ENCODE assay signal across 19 mouse cellular contexts in genomic region chr12:72757596-72757995, GRCm38 (mm10). TPM values are rescaled to one million over a fixed set of nuclear protein-coding genes. Genes with fewer than 3 reads are reported as not detected.
DNase-seq lines count a peak whose midpoint lies in the region; ATAC-seq lines count a peak whose summit lies in the region.
"Had no signal": no experiment of that assay in that cellular context is flagged by ENCODE, and none has a peak within 500 bp of the region (broad histone marks: within the 10 kb centered on the region; RNA-seq: fewer than 3 reads in every experiment).

No protein-coding gene starts in this region.

- peak overlapping the region; percentile 76 for H3K27ac ChIP-seq in forebrain, embryonic 10.5 days
- no peak overlapping the region for H3K27ac ChIP-seq in forebrain, embryonic 15.5 days (replicated peaks)
- no peak overlapping the region for H3K27ac ChIP-seq in neural tube, embryonic 15.5 days (replicated peaks)
- H3K27ac ChIP-seq in embryonic facial prominence, embryonic 10.5 days (replicated peaks), result peak overlapping the region; percentile 83
- H3K27ac ChIP-seq: neural tube, embryonic 13.5 days had no signal

- H3K9ac ChIP-seq in forebrain, embryonic 15.5 days (replicated peaks), result no peak overlapping the region
- H3K9ac ChIP-seq in neural tube, embryonic 15.5 days (replicated peaks), result no peak overlapping the region

- no peak for DNase-seq in forebrain, embryonic 10.5 days (ENCODE audit: extremely low spot score, low spot score)
- peak; percentile 19 for DNase-seq in neural tube, embryonic 10.5 days (ENCODE audit: extremely low spot score, low spot score)
- DNase-seq in embryonic facial prominence, embryonic 10.5 days (ENCODE audit: low spot score), result peak; percentile 80
- no peak for DNase-seq in retina, embryonic 14.5 days (ENCODE audit: low spot score)
- DNase-seq in right cerebral cortex, adult 18-20 months, result no peak
- no peak for DNase-seq in left cerebral cortex, adult 8-10 months (ENCODE audit: low spot score in 2 of 2)
- DNase-seq: heart, adult 18-20 months; kidney, adult 9 months; kidney, postnatal 4 days; lung, adult 2 months; lung, postnatal 4 days; midbrain, embryonic 14.5 days; thymus, adult 18-20 months had no signal

- H3K27me3 ChIP-seq in forebrain, embryonic 10.5 days (ENCODE audit: poor library complexity, severe bottlenecking), result no peaks in the 10 kb centered on the region
- H3K27me3 ChIP-seq in forebrain, embryonic 15.5 days, result no peaks in the 10 kb centered on the region
- H3K27me3 ChIP-seq in neural tube, embryonic 15.5 days (replicated peaks), result no peaks in the 10 kb centered on the region
- no peaks in the 10 kb centered on the region for H3K27me3 ChIP-seq in embryonic facial prominence, embryonic 10.5 days (replicated peaks; ENCODE audit: low read depth, poor library complexity, severe bottlenecking)
- H3K27me3 ChIP-seq: CH12.LX; neural tube, embryonic 13.5 days had no signal

- H3K9me3 ChIP-seq in forebrain, embryonic 10.5 days, result no peaks in the 10 kb centered on the region
- no peaks in the 10 kb centered on the region for H3K9me3 ChIP-seq in forebrain, embryonic 15.5 days
- H3K9me3 ChIP-seq in neural tube, embryonic 15.5 days (replicated peaks), result no peaks in the 10 kb centered on the region
- H3K9me3 ChIP-seq in embryonic facial prominence, embryonic 10.5 days, result no peaks in the 10 kb centered on the region
- H3K9me3 ChIP-seq: neural tube, embryonic 13.5 days had no signal

- H3K4me2 ChIP-seq in forebrain, embryonic 15.5 days (replicated peaks), result no peak overlapping the region
- H3K4me2 ChIP-seq in neural tube, embryonic 15.5 days, result no peak overlapping the region
- H3K4me2 ChIP-seq: liver, embryonic 11.5 days; neural tube, embryonic 13.5 days had no signal

- H3K4me1 ChIP-seq in forebrain, embryonic 10.5 days, result peaks cover 35% of the 10 kb centered on the region
- H3K4me1 ChIP-seq in forebrain, embryonic 15.5 days, result peaks cover 11% of the 10 kb centered on the region
- peaks cover 13% of the 10 kb centered on the region for H3K4me1 ChIP-seq in neural tube, embryonic 15.5 days
- H3K4me1 ChIP-seq in embryonic facial prominence, embryonic 10.5 days, result peaks cover 42% of the 10 kb centered on the region

- no peaks in the 10 kb centered on the region for H3K36me3 ChIP-seq in forebrain, embryonic 10.5 days (replicated peaks)
- no peaks in the 10 kb centered on the region for H3K36me3 ChIP-seq in forebrain, embryonic 15.5 days
- H3K36me3 ChIP-seq in neural tube, embryonic 15.5 days, result no peaks in the 10 kb centered on the region
- H3K36me3 ChIP-seq in embryonic facial prominence, embryonic 10.5 days (replicated peaks), result no peaks in the 10 kb centered on the region
- H3K36me3 ChIP-seq: neural tube, embryonic 13.5 days had no signal

- ATAC-seq in forebrain, embryonic 15.5 days (replicated peaks), result no peak
- no peak for ATAC-seq in neural tube, embryonic 15.5 days (ENCODE audit: low FRiP score)
- ATAC-seq: forebrain, embryonic 16.5 days had no signal

- H3K4me3 ChIP-seq in forebrain, embryonic 10.5 days, result no peak overlapping the region
- H3K4me3 ChIP-seq in forebrain, embryonic 15.5 days, result no peak overlapping the region
- no peak overlapping the region for H3K4me3 ChIP-seq in neural tube, embryonic 15.5 days (replicated peaks)
- peak overlapping the region; percentile 34; the same call in 1 of the 2 replicates for H3K4me3 ChIP-seq in embryonic facial prominence, embryonic 10.5 days
- H3K4me3 ChIP-seq: neural tube, embryonic 13.5 days had no signal

- WGBS in forebrain, embryonic 10.5 days, result 4% methylated on average over 1 of the region's 1 CpGs
- WGBS in forebrain, embryonic 15.5 days, result 8% methylated on average over 1 of the region's 1 CpGs
- 0% methylated on average over 1 of the region's 1 CpGs for WGBS in neural tube, embryonic 15.5 days
- 3% methylated on average over 1 of the region's 1 CpGs for WGBS in embryonic facial prominence, embryonic 10.5 days

RNA-seq across cellular contexts. Expression of gene Ppm1a, which starts 0.3 kb away (rescaled TPM):
- 32.8 and 39.6 TPM in 2 replicates for polyA plus RNA-seq in forebrain, embryonic 10.5 days (2016; fragmentation: Nextera tagmentation; extraction: Ambion mirVana)
- polyA plus RNA-seq in forebrain, embryonic 15.5 days (2015; fragmentation: Nextera tagmentation; extraction: Ambion mirVana), result 55.2 and 66.9 TPM in 2 replicates
- polyA plus RNA-seq in neural tube, embryonic 15.5 days (2015; fragmentation: Nextera tagmentation; extraction: Ambion mirVana), result 59.5 and 68.7 TPM in 2 replicates
- polyA plus RNA-seq in embryonic facial prominence, embryonic 10.5 days (2016; fragmentation: Nextera tagmentation; extraction: Ambion mirVana), result 53.0 and 57.8 TPM in 2 replicates
- total RNA-seq in left cerebral cortex, adult 8-10 months (2022), result 100 to 1,000 TPM; 302 to 338 (median 333) TPM

Comparison
In these comparisons a context has a peak if more than half of its experiments do, and no peak if none do; other contexts are left out.
1. H3K27ac ChIP-seq: peak in forebrain, embryonic 10.5 days (single experiment) and embryonic facial prominence, embryonic 10.5 days (single experiment); none in forebrain, embryonic 15.5 days (single experiment) and neural tube, embryonic 15.5 days (single experiment).
2. DNase-seq: peak in neural tube, embryonic 10.5 days (single experiment) and embryonic facial prominence, embryonic 10.5 days (single experiment); none in forebrain, embryonic 10.5 days (single experiment), retina, embryonic 14.5 days (single experiment), right cerebral cortex, adult 18-20 months (single experiment) and left cerebral cortex, adult 8-10 months (0 of 2).